Mouse (Mus musculus): ENCODE data around the gene Milr1. TPM values are rescaled to one million over a fixed set of nuclear protein-coding genes. Genes with fewer than 3 reads are reported as not detected.
A peak's percentile ranks its signal among the peaks of the same experiment; 100 is the strongest.

Milr1 gene
- polyA plus RNA-seq, 1 experiment from 2014 or later, result 1.4 TPM

GRCm38 (mm10) chr11:106709227-106709985, 41.6 kb upstream of the Milr1 start:
- Histone ChIP-seq H3K27ac (replicated peaks; ENCODE audit: low read depth, low read length) (no peak overlapping the region), H3K36me3 (ENCODE audit: control insufficient read depth, insufficient read depth, low read length) (no peaks in the 10 kb centered on the region), H3K4me3 (ENCODE audit: low read depth, low read length) (no peak overlapping the region), H3K4me1 (ENCODE audit: control insufficient read depth, insufficient read depth, low read length) (peaks cover 11% of the 10 kb centered on the region), H3K9me3 (ENCODE audit: control insufficient read depth, low read length) (no peaks in the 10 kb centered on the region), H3K4me2 (ENCODE audit: low read depth, low read length) (peak overlapping the region; percentile 23), H3K27me3 (replicated peaks; ENCODE audit: control insufficient read depth, insufficient read depth, low read length) (no peaks in the 10 kb centered on the region), H3K9ac (ENCODE audit: low read depth, low read length) (0 out of 2 replicates have a peak overlapping the region, but pooled peaks have one; percentile 45)
- DNase-seq (ENCODE audit: low spot score) (no peak), ATAC-seq (ENCODE audit: low read depth) (no peak)
- WGBS, result 19% methylated on average over 15 of the region's 15 CpGs

DNA sequence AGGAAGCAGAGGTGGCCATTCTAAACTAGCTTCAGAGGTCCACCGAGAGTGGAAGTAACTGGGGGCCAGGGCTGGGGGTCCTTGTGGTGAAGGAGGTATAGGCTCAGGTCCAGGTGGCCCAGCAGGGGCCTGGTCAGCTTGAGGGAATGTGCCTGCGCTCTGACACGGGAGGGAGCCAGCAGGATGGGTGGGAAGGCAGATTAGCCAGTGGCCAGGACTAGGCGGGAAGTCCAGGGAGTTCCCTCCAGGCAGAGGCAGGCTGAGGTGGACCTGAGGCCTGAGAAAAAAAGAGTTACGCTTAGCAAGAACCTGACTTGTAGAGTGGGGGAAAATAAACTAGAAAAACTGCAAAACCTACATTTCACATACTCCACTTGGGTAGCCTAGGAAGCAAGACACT, 40.2 kb upstream of the Milr1 start:
- H3K27ac ChIP-seq (replicated peaks; ENCODE audit: low read depth, low read length), result no peak overlapping the region
- DNase-seq (ENCODE audit: low spot score), result no peak
- WGBS, result 64% methylated on average over 5 of the region's 5 CpGs

DNA sequence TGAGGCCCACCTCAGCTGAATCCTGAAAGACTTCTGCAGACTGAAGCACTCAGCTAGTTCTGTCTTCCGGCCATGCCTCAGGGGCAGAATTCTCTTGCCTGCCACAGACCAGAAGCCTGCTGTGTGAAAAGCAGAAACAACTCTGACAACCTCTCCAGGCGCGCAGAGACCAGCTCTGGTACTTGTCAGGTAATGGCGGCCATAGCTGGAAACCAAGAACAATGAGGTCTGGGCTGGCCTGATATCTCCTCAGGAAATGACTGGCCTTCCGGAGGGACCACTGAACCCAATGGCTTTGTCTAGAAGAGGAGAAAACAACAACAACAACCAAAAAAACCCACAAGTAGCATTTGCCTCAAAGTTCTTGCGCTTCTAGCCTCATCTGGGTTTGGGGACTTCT, 36.0 kb upstream of the Milr1 start:
- Histone ChIP-seq H3K4me1 (ENCODE audit: control insufficient read depth, insufficient read depth, low read length) (no peaks in the 10 kb centered on the region), H3K36me3 (ENCODE audit: control insufficient read depth, insufficient read depth, low read length) (no peaks in the 10 kb centered on the region), H3K9me3 (ENCODE audit: control insufficient read depth, low read length) (no peaks in the 10 kb centered on the region), H3K27me3 (replicated peaks; ENCODE audit: control insufficient read depth, insufficient read depth, low read length) (no peaks in the 10 kb centered on the region), H3K9ac (ENCODE audit: low read depth, low read length) (no peak overlapping the region), H3K27ac (replicated peaks; ENCODE audit: low read depth, low read length) (peak overlapping the region; percentile 61), H3K4me3 (ENCODE audit: low read depth, low read length) (0 out of 2 replicates have a peak overlapping the region, but pooled peaks have one; percentile 7), H3K4me2 (ENCODE audit: low read depth, low read length) (no peak overlapping the region)
- 72% methylated on average over 6 of the region's 6 CpGs for WGBS
- ATAC-seq (ENCODE audit: low read depth) (no peak), DNase-seq (ENCODE audit: low spot score) (no peak)

More for the DNA sequence above, 40.2 kb upstream of the Milr1 start:
- no peak overlapping the region for H3K4me2 ChIP-seq (ENCODE audit: low read depth, low read length)
- H3K9ac ChIP-seq (ENCODE audit: low read depth, low read length), result no peak overlapping the region
- H3K4me3 ChIP-seq (ENCODE audit: low read depth, low read length), result no peak overlapping the region
- no peaks in the 10 kb centered on the region for H3K27me3 ChIP-seq (replicated peaks; ENCODE audit: control insufficient read depth, insufficient read depth, low read length)
- no peaks in the 10 kb centered on the region for H3K36me3 ChIP-seq (ENCODE audit: control insufficient read depth, insufficient read depth, low read length)
- H3K9me3 ChIP-seq (ENCODE audit: control insufficient read depth, low read length), result no peaks in the 10 kb centered on the region
- peaks cover 11% of the 10 kb centered on the region for H3K4me1 ChIP-seq (ENCODE audit: control insufficient read depth, insufficient read depth, low read length)
- no peak for ATAC-seq (ENCODE audit: low read depth)

GRCm38 (mm10) chr11:106716568-106716967, 34.5 kb upstream of the Milr1 start:
- Histone ChIP-seq H3K27me3 (replicated peaks; ENCODE audit: control insufficient read depth, insufficient read depth, low read length) (no peaks in the 10 kb centered on the region), H3K36me3 (ENCODE audit: control insufficient read depth, insufficient read depth, low read length) (no peaks in the 10 kb centered on the region), H3K4me3 (ENCODE audit: low read depth, low read length) (no peak overlapping the region), H3K9ac (ENCODE audit: low read depth, low read length) (no peak overlapping the region), H3K9me3 (ENCODE audit: control insufficient read depth, low read length) (no peaks in the 10 kb centered on the region), H3K4me1 (ENCODE audit: control insufficient read depth, insufficient read depth, low read length) (no peaks in the 10 kb centered on the region), H3K4me2 (ENCODE audit: low read depth, low read length) (no peak overlapping the region), H3K27ac (replicated peaks; ENCODE audit: low read depth, low read length) (no peak overlapping the region)
- WGBS, result 75% methylated on average over 5 of the region's 5 CpGs
- no peak for ATAC-seq (ENCODE audit: low read depth)
- no peak for DNase-seq (ENCODE audit: low spot score)

GRCm38 (mm10) chr11:106720379-106720778, 30.6 kb upstream of the Milr1 start:
- Histone ChIP-seq H3K27me3 (replicated peaks; ENCODE audit: control insufficient read depth, insufficient read depth, low read length) (no peaks in the 10 kb centered on the region), H3K4me1 (ENCODE audit: control insufficient read depth, insufficient read depth, low read length) (no peaks in the 10 kb centered on the region), H3K4me3 (ENCODE audit: low read depth, low read length) (no peak overlapping the region), H3K4me2 (ENCODE audit: low read depth, low read length) (no peak overlapping the region), H3K9me3 (ENCODE audit: control insufficient read depth, low read length) (no peaks in the 10 kb centered on the region), H3K27ac (replicated peaks; ENCODE audit: low read depth, low read length) (no peak overlapping the region), H3K9ac (ENCODE audit: low read depth, low read length) (no peak overlapping the region), H3K36me3 (ENCODE audit: control insufficient read depth, insufficient read depth, low read length) (no peaks in the 10 kb centered on the region)
- DNase-seq (ENCODE audit: low spot score) (no peak), ATAC-seq (ENCODE audit: low read depth) (no peak)
- 76% methylated on average over 8 of the region's 8 CpGs for WGBS

DNA sequence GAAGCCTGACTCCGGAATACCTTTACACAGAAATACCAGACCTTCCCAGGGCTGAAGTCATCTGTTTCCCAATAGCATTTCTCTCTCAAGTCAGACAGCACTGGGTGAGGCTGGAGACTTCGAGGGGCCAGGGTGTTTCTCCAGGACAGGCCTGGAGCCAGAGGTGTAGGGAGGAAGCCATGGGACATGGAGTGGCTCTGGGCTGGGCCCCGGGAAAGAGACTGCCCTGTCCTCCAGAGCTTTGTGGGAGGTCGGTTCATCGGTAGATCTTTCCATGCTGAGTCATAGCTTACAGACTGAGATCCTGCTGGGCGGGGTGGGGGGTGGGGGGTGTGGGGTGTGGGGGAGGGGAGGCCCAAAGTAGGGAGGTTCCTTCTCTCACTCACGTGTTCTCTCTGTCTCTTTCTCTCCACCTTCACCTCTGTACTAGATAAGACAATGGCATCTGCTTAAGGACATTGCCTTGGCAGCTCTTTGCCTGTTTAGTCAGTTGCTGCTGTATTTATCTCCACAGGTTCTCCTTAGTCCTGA, 28.1 kb upstream of the Milr1 start:
- DNase-seq (ENCODE audit: low spot score) (no peak), ATAC-seq (ENCODE audit: low read depth) (0 out of 2 replicates have a peak, but pooled peaks have one; percentile 44)
- Histone ChIP-seq H3K4me1 (ENCODE audit: control insufficient read depth, insufficient read depth, low read length) (no peaks in the 10 kb centered on the region), H3K9me3 (ENCODE audit: control insufficient read depth, low read length) (no peaks in the 10 kb centered on the region), H3K27ac (replicated peaks; ENCODE audit: low read depth, low read length) (no peak overlapping the region), H3K36me3 (ENCODE audit: control insufficient read depth, insufficient read depth, low read length) (no peaks in the 10 kb centered on the region), H3K4me2 (ENCODE audit: low read depth, low read length) (no peak overlapping the region), H3K4me3 (ENCODE audit: low read depth, low read length) (no peak overlapping the region), H3K9ac (ENCODE audit: low read depth, low read length) (no peak overlapping the region), H3K27me3 (replicated peaks; ENCODE audit: control insufficient read depth, insufficient read depth, low read length) (no peaks in the 10 kb centered on the region)
- WGBS, result 23% methylated on average over 7 of the region's 7 CpGs

DNA sequence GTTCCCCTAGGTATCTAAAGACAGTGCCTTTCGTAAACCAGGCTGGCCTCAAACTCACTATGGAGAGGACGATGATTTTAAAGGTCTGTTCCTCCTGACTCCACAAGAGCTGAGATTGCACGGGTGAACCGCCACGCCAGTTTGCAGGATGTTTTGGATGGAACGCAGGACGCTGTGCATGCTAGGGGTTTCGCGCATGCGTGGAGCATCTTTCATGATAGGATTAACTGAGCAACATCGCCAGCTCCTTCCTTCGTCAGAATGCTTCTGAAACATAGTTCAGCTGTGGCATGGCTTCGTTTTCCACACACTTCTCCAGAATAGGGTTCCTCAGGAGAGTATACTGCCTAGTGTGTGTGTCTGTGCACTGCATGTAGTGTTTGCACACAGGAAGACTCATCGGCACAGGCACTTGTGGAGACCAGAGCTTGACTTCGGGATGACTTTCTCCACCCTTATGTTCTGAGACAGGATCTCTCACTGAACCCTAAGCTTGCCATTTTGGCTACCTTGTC, 27.4 kb upstream of the Milr1 start:
- Histone ChIP-seq H3K9me3 (ENCODE audit: control insufficient read depth, low read length) (no peaks in the 10 kb centered on the region), H3K9ac (ENCODE audit: low read depth, low read length) (no peak overlapping the region), H3K27me3 (replicated peaks; ENCODE audit: control insufficient read depth, insufficient read depth, low read length) (no peaks in the 10 kb centered on the region), H3K4me1 (ENCODE audit: control insufficient read depth, insufficient read depth, low read length) (peaks cover 2% of the 10 kb centered on the region; the same call in 1 of the 2 replicates), H3K4me2 (ENCODE audit: low read depth, low read length) (no peak overlapping the region), H3K27ac (replicated peaks; ENCODE audit: low read depth, low read length) (no peak overlapping the region), H3K36me3 (ENCODE audit: control insufficient read depth, insufficient read depth, low read length) (no peaks in the 10 kb centered on the region), H3K4me3 (ENCODE audit: low read depth, low read length) (no peak overlapping the region)
- WGBS, result 77% methylated on average over 15 of the region's 15 CpGs
- DNase-seq (ENCODE audit: low spot score) (no peak), ATAC-seq (ENCODE audit: low read depth) (no peak)

DNA sequence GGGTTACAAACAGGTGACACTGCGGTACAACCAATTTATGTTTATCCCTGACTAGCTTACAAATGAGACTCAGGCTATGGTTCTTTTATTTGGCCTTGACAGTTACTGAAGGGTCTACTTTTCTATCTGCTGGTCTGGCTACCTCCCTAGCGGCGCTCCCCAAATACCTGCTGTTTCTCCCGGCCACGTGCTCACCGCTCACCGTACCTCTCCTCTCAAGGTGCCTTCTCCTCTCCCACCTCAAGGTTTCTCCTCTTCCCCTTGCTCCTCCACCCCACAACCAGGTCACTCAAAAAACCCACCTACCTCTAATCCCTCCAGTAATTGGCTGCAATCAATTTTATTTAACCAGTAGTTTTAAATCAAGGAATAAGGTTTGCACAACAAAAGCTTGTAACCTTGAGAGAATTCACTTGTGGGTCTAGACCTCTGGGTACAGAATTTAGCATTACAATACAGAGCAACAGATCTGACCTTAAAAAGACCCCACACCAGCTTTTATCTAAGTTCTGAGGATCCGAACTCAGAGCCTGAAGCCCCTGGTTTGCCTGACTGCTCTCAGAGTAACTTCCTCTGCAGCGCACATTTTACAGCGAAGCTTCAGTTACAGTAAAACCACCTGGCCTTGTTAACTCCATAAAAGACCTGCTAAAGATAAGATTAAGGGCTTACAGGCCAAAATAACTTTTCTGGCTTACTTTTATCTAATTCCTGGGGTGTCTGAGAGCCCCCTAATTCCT, 26.7 kb upstream of the Milr1 start:
- peaks cover 5% of the 10 kb centered on the region; the same call in 1 of the 2 replicates for H3K4me1 ChIP-seq (ENCODE audit: control insufficient read depth, insufficient read depth, low read length)
- 85% methylated on average over 10 of the region's 10 CpGs for WGBS
- H3K27me3 ChIP-seq (replicated peaks; ENCODE audit: control insufficient read depth, insufficient read depth, low read length), result no peaks in the 10 kb centered on the region
- no peak overlapping the region for H3K4me3 ChIP-seq (ENCODE audit: low read depth, low read length)
- no peak overlapping the region for H3K4me2 ChIP-seq (ENCODE audit: low read depth, low read length)
- no peak for DNase-seq (ENCODE audit: low spot score)
- ATAC-seq (ENCODE audit: low read depth), result no peak
- H3K9ac ChIP-seq (ENCODE audit: low read depth, low read length), result no peak overlapping the region
- no peaks in the 10 kb centered on the region for H3K9me3 ChIP-seq (ENCODE audit: control insufficient read depth, low read length)
- H3K36me3 ChIP-seq (ENCODE audit: control insufficient read depth, insufficient read depth, low read length), result no peaks in the 10 kb centered on the region
- H3K27ac ChIP-seq (replicated peaks; ENCODE audit: low read depth, low read length), result no peak overlapping the region
